Mouse (Mus musculus): Measurements from ENCODE around the gene Slc22a4. TPM values are rescaled to one million over a fixed set of nuclear protein-coding genes. Genes with fewer than 3 reads are reported as not detected.

Slc22a4 gene
- total RNA-seq (2021): 1 to 10 TPM; 4.6 to 5.0 TPM
- long read RNA-seq, experiment 1, partial matches to known transcripts: 0 of 2 reads
- long read RNA-seq, experiment 1, other reads (novel, unspliced or antisense): 0 of 2 reads
- long read RNA-seq, experiment 2, transcript Slc22a4-201 (10 exons, 2,263 nt): major isoform, 8 of 11 reads
- long read RNA-seq, experiment 2, partial matches to known transcripts: 1 of 11 reads
- long read RNA-seq, experiment 2, other reads (novel, unspliced or antisense): 0 of 11 reads

DNA sequence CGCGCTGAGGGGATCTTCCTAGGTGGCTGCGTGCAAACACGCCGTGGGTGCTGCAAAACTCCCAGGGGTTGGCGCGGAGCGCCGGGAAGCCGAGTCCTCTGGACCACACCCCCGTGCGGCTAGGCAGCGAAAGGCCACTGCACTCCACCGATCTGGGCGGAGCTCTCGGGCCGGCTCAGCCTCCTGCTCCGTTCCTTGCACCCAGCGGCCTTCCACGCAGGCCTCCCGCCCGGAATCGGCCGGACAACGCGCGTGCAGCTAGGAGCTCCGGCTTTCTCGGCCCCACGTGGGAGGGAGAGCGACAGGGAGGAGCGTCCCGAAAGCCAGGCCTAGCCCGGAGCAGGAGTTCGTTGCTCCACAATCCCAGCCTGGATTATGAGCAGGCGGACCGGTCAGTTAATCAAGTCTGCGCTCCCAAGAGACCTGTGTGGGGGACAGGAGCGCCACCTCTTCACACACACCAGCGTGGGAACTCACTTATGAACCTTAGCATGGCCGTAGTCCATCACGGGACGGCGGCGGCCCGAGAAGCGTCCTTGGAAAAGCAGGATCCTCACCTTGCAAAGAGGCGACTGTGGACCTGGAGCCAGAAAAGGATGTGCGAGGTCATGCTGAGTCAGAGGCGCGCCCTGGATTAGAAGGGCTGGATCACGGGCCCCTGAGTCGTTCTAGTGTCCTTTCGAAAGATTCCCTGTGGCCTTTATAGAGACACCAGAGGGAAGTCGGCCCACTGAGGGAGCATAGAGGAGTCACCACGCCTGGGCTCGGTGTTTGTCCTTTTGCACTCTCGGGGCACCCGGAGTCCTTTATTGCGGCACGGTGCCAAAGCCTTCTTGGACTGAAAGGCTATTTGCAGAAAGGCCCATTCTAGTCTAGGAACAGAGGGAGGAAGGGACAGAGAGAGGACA is at the start of gene Slc22a4:
Gene Slc22a4 (minus strand): TSS at position 47 of the 908 bp plus-strand sequence.
- peak; percentile 37 to 54 for DNase-seq (ENCODE audit: low spot score in 2 of 2)

- DNase-seq (ENCODE audit: low spot score in 2 of 2): no peak
These were observed 48.2 kb upstream of the Slc22a4 start for GRCm38 (mm10) chr11:54076101-54076500.

DNA sequence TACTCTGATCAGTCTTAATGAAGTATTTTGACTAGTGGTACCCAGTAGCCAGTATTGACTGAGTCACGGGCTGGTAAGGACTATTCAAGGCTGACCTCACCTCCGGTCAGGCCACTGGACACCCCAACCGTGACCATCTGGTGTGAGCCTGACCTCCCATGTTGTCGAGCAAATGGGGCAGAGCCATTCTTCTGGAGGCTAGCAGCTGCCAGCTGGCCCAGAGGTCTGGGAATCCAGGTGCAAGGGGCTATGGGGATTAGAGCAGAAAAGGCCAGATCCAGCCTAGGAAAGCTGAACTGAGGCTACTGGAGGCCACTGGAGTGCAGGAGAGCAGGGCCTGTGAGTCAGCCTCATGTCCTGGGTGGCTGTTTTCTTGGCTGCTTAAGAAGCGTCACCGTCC is 47.5 kb upstream of the Slc22a4 start:
- DNase-seq (ENCODE audit: low spot score in 2 of 2): no peak

- no peak for DNase-seq (ENCODE audit: low spot score in 2 of 2)
These were observed 45.4 kb upstream of the Slc22a4 start for GRCm38 (mm10) chr11:54073291-54073690.

- DNase-seq (ENCODE audit: low spot score in 2 of 2): peak in 1 of 2 experiments; percentile 32
These were observed 44.0 kb upstream of the Slc22a4 start for GRCm38 (mm10) chr11:54071726-54072445.

DNA sequence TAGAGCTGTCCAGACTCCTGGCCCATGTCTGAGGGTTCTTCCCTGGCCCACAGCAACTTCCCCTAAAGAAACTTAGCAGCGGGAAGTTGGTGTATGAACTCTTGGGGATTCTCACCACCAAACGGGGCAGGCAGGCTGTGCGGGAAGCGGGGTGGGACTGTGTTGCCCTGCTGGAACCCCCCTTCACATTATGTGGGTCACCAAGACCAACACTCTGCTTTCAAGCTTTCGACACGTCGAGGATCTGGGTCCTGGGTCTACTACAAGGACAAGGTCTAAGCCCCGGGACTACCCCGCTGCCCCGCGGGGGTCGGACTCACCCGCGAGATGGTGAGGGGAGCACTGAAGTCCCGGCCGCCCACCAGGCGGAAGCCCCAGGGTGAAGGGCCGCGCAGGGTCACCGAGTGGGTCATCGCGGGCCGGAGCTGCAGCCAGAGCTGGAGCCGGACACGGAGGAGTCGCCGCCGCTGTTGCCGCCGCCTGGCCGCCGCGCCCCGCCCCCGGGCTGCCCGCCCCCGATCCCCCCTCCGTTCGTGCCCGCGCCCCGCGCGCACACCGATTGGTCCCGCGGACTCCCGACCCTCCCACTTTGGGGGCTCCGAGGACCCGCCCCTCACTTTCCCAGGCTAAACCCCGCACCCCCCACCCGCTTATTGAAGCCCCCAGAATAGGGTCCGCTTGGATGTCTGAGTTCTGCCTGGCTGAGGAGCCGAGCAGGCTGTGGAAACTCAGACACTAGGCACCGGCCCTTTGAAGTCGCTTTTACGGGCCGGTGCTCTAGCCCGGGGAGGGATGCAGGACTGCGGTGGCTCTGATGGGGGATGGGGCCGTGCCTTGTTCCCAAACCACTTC is 40.9 kb upstream of the Slc22a4 start, which contains the start of gene Pdlim4:
Gene Pdlim4 (minus strand): TSS at position 495 of the 852 bp plus-strand sequence.
- DNase-seq (ENCODE audit: low spot score in 2 of 2): peak in 1 of 2 experiments; percentile 21

- DNase-seq (ENCODE audit: low spot score in 2 of 2): no peak
These were observed 40.2 kb upstream of the Slc22a4 start for GRCm38 (mm10) chr11:54067996-54068519.

- DNase-seq (ENCODE audit: low spot score in 2 of 2): no peak
These were observed 39.6 kb upstream of the Slc22a4 start for GRCm38 (mm10) chr11:54067318-54067995.

- DNase-seq (ENCODE audit: low spot score in 2 of 2): no peak
These were observed 38.5 kb upstream of the Slc22a4 start for GRCm38 (mm10) chr11:54066400-54066799.

DNA sequence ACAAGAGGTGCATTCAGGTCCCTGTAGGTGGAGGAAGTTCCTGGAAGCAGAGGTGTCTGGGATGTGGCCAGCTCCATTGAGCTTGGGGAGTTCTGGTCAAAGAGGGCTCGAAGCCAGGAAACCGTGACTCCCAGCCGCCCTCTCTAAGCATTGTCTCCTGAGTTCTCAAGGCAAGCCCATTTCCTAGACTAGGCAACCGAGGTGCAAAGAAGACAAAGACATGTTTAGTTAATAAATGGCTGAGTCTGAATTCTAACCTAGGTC is 38.0 kb upstream of the Slc22a4 start:
- DNase-seq (ENCODE audit: low spot score in 2 of 2): no peak

- no peak for DNase-seq (ENCODE audit: low spot score in 2 of 2)
These were observed 37.4 kb upstream of the Slc22a4 start for GRCm38 (mm10) chr11:54065106-54065914.

GRCm38 (mm10) chr11:54064412-54064978 is 36.6 kb upstream of the Slc22a4 start:
- DNase-seq (ENCODE audit: low spot score in 2 of 2): no peak

DNA sequence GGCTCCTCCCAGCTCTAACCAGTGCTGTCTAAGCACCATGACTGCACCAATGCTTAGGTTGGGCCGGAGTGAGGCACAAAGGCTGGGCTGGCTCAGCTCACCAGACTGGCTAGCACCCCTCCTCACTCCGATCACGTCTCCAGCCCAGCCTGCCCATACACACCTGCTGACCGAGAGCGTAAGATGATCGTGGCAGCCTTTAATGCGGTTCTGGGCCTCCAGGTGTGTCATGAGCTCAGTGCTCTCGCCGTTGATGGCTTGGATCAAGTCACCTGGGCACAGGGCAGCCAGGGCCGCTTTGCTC is 35.5 kb upstream of the Slc22a4 start:
- no peak for DNase-seq (ENCODE audit: low spot score in 2 of 2)

DNA sequence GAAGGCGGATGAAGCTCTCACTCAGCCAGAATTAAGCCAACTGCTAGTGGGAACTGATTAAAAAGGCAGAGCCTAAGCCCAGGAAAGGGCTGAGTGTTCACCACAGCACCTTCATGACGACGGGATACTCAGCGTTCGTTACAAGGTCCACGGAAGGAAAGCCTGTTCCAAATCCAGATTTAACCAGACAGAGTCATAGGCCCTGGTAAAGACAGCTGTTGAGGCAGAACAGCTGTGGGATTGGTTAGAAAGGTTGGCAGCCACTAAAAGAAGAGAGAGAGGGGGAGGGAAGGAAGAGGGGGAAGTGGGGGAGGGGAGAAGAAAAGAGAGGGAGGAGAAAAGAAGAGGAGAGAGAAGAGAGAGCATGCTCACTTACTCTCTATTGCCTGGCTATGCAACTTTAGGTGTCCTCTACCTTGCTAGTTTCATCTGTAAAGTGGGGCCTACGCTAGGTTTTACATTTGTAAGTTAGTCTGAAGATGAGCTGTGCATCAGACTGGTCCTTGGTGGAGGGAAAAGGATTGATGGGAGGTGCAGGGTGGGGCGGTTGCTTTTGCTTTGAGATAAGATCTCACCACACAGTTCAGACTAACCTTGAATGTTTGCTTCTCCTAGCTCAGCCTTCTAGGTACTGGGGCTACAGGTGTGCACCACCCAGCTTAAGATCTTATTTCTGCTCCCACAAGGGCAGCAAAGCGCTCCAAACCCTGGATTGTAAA is 35.0 kb upstream of the Slc22a4 start:
- DNase-seq (ENCODE audit: low spot score in 2 of 2): no peak

DNA sequence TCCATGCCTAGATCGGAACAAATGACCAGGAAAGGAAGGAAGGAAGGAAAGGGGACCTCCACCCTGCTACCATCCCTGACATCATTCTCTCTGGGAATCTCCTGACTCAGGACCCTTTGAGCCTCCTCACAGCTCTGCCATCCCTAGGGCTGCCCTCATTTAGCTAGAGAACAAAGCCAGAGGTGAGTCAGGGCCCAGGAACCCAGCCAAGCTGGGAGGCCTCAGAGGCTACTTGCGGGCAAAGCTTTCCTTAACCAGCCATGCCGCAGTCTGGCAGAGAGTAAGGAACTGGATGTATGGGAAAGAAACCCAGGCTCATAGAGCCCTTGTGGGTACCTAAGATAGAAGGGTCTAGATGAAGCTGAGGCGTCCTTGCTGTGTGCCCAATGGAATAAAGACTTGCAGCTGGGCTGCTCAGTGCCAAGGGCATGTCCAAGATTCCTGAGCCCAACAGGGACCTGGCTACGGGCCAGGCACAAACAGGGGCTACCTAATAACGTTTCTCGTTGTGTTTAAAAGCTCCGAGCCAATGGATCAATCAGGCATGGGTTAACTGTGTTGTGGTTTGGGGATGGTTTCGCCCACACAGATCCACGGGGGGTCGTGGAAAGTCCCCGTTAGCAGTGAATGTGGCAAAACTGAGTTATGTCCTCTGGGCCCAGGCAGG is 34.3 kb upstream of the Slc22a4 start:
- peak; percentile 36 to 51 for DNase-seq (ENCODE audit: low spot score in 2 of 2)

GRCm38 (mm10) chr11:54060316-54060715 is 32.4 kb upstream of the Slc22a4 start:
- DNase-seq (ENCODE audit: low spot score in 2 of 2): no peak

- no peak for DNase-seq (ENCODE audit: low spot score in 2 of 2)
These were observed 31.6 kb upstream of the Slc22a4 start for GRCm38 (mm10) chr11:54059526-54059925.

GRCm38 (mm10) chr11:54058643-54059042 is 30.8 kb upstream of the Slc22a4 start:
- no peak for DNase-seq (ENCODE audit: low spot score in 2 of 2)
